Mouse (Mus musculus): ENCODE results near the gene Cdkn2c. TPM values are rescaled to one million over a fixed set of nuclear protein-coding genes. Genes with fewer than 3 reads are reported as not detected.
"Not testable (repeated sequence)": the region's sequence is repeated elsewhere in the genome, so short reads cannot be mapped to it uniquely, and the experiment has no call there.

The Cdkn2c gene
- 10 to 100 TPM; 13.9 to 17.8 TPM for total RNA-seq (2021)
- long read RNA-seq, experiment 1, transcript Cdkn2c-202 (3 exons, 2,471 nt): major isoform, 29 of 44 reads
- long read RNA-seq, experiment 1, transcript Cdkn2c-201 (2 exons, 1,106 nt): minor isoform, 15 of 44 reads
- long read RNA-seq, experiment 1, partial matches to known transcripts: 0 of 44 reads
- long read RNA-seq, experiment 1, other reads (novel, unspliced or antisense): 0 of 44 reads
- long read RNA-seq, experiment 2, transcript Cdkn2c-202 (3 exons, 2,471 nt): major isoform, 14 of 33 reads
- long read RNA-seq, experiment 2, transcript Cdkn2c-201 (2 exons, 1,106 nt): major isoform, 14 of 33 reads
- long read RNA-seq, experiment 2, partial matches to known transcripts: 1 of 33 reads
- long read RNA-seq, experiment 2, other reads (novel, unspliced or antisense): 4 of 33 reads

DNA sequence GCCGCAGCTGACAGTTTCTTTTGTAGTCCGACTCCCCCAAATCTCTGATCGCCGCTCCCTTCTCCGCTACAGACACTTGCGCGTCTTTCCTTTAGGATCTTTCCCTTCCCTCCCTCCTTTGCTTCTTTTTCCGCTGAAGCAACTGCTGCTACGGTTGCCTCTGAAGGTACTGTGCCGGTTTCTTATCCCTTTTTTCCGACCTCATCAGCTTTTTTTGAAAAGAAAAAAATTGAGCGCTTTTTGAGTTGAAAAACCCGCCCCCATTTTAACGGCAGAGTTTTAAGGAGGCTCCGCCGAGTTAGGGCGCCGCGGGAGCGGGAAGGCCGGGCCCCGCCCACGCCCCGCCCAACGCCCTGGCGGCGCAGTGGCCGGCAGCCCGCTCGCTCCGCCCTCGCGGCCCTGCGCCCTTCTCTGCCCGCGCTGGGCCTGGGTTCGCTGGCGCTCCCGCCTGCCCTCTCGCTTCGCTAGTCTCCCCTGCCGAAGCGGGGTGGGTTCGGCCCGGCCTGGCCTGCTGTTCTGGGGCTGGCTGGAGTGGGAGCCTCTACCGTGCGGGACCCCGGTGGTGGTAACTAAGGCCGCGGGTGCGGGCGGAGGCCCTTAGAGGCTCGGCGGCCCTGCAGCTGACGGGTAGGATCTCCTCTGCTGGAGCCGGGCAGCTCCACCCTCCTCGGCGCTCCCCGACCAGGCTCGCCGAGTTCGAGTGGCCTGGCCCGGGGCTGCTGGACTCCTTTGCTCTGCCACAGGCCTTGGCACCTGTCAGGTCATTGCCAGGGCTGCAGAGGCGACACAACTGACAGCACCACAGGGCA, at the start of gene Cdkn2c:
TSS of gene Cdkn2c (minus strand) at position 729 of the 809 bp plus-strand sequence.
- DNase-seq (ENCODE audit: low spot score): peak; percentile 87

DNA sequence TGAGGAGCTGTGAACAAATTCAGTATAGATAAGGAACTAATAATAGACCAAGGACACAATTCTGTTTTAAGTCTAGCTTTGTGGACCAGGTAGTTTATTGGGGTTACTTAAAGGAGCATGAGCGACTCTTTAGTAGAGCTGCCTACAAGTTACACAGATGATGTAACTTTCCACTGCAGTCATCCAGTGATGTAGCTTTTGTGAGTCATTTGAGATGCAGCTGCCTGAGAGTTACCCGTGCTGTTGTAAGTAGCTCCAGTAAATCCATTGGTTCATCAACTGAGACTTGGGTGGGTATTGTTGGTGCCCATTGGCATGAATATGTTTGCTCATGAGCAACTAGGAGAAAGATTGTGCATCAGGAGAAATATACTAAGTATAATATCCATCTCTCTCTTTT, 38.4 kb upstream of the Cdkn2c start:
- no peak for DNase-seq (ENCODE audit: low spot score)

DNA sequence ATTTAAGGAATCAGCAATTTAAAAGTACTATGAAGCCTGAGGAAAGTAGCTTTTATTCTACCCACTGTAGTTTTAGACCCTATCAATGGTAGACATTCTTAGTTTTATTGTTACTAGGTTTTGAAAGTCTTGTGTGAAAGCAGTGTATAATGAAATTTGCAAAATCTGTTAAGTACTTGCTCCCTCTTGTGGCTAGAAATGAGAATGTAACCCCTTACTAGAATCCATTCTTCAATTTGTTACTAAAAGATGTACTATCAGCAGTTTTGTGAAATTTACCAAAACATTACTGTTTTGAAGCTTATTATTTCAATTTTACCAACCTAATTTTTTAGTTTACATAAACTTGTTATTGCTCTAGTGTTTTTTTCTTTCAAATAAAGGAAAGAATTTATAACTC, 36.6 kb upstream of the Cdkn2c start:
- peak; percentile 29 for DNase-seq (ENCODE audit: low spot score)

DNA sequence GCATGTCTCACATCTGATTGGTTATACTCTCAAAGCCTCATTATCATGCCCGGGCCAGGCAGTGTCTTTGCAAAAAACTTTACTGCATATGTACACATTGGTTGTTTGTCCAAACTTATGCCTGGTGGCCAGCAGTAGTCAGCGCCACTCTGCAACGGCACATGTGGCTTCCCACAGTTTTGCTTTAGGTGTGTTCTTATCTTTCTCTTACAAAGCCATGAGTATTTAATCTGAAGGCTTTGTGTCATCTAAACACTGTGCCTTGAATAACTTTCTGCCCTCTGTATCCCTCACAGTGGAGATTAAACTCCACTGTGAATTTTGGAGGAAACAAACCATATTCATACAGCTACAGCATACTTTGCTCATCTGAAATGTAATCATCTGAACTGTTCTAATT, 33.7 kb upstream of the Cdkn2c start:
- not testable (repeated sequence) for DNase-seq (ENCODE audit: low spot score)

DNA sequence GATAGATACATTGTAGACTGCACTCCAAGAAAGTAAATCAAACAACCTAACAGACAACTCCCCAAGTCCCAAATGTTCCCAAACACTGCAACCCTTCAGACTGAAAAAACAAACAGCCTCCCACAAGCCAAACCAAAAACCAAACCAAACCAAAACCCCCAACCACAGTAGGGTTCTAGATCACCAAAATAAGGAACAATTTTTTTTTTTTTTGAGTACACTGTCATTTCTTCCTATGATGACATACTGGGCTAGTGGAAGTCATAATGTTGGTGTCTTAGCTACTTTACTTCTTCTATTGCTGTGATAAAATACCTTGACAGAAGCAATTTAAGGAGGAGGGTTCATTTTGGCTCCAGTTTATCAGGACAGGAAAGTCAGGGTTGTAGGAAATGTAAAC, 25.7 kb upstream of the Cdkn2c start:
- DNase-seq (ENCODE audit: low spot score): no peak

DNA sequence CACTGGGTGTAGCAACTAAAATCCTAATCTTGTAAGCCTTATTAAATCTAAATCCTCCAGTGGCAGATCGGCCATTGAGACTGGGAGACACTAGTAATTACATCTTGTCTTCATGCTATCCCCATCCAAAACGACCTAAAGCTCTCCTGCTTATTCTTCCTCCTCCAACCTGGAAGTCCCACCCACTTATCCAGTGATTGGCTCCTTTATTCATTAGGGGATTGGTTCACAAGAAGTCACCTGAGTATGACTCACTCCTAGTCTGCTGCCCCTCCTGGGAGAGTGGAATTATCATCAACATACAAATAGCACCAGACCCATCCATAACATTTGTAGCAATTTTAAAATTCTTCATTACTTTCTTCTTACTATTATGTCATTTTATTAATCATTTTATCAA, 16.6 kb upstream of the Cdkn2c start:
- no peak for DNase-seq (ENCODE audit: low spot score)

DNA sequence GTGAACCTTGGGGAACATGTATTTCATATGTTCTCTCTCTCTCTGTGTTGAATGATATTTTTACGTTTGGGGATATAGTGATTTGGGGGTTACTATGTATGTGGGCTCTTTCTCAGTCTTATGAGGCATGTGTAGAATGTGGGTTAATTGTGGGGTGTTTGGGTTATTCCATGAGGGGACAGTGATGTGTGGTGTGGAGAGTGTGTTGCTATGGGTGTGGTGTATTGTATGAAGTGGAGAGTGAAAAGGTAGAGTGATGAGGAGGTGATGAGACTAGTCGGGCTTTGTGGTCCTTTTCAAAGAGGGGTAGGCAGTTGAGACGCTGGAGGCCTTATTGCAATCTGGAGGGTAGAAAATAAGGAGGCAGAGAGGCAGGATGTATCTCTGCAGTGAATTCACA, 10.2 kb upstream of the Cdkn2c start:
- DNase-seq (ENCODE audit: low spot score): no peak

DNA sequence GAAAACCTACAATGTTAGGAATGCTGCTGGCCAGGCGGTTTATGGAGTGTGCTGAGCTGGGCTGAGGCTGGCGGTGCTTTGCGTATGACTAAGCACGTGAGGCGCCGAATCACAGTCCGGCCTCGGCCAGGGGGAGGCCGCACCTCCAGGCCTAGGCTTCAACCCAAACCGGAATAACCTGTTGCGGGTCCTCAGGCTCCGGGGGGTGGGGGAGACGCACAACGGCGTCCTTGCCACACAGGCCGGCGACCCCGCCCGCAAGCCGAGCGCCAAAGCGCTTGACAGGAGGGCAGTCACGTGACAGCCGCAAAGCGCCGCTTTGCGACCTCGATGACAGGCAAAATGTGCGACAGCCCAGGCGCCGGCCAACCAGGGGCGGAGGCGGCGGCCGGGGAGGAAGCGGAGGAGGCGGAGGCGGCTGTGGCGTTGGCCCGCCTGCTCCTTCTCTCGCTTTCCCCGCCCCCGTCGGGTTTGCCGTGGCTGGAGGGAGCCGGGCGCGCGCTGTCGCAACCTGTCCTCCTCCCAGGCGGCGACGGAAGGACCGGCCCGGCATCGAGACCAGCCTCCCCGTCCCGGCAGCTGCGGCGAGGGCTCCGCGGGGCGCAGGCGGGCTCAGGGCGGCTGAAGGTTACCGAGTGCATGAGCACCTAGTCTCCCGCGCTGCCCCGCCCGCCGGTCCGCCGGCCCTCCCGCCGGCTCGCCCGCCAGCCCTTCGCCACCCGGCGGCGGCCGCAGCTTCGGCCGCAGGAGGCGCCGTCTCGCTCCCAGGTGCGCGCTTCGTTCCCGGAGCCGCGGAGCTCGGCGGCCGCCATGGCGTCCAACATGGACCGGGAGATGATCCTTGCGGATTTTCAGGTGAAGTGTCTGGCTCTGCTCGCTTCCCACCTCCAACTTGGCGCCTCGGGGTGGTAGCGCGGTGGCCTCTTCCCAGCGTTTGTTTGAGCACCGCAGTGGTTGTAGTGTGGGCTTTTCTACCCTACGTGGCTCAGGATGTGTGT, 9.5 kb upstream of the Cdkn2c start, which contains the start of gene Faf1:
TSS of gene Faf1 (plus strand) at position 371 of the 998 bp plus-strand sequence.
- DNase-seq (ENCODE audit: low spot score): peak; percentile 97

DNA sequence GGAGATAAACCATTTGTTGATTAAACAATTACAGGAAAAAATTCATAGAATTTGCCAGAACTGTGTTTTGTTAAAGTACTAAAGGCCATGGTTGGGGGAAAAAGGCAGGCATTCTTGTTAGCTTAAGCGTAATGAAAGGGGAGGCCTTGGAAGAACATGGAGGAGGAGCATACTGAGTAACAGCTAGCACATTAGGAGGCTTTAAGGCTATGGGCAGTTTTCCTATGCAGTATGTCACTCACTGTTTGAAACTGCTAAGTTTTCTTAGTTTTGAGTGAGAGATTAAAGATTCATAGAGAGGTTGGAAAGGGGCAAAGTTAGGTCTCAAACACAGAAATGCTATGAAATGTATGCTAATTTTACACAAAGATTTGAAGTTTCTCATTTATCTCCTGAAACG, 7.1 kb upstream of the Cdkn2c start:
- no peak for DNase-seq (ENCODE audit: low spot score)

- no peak for DNase-seq (ENCODE audit: low spot score)
Observed at GRCm38 (mm10) chr4:109671941-109672340, 5.0 kb upstream of the Cdkn2c start.

GRCm38 (mm10) chr4:109670213-109670612, 3.2 kb upstream of the Cdkn2c start:
- DNase-seq (ENCODE audit: low spot score): no peak

GRCm38 (mm10) chr4:109667518-109667917, 529 bp upstream of the Cdkn2c start:
- no peak for DNase-seq (ENCODE audit: low spot score)

DNA sequence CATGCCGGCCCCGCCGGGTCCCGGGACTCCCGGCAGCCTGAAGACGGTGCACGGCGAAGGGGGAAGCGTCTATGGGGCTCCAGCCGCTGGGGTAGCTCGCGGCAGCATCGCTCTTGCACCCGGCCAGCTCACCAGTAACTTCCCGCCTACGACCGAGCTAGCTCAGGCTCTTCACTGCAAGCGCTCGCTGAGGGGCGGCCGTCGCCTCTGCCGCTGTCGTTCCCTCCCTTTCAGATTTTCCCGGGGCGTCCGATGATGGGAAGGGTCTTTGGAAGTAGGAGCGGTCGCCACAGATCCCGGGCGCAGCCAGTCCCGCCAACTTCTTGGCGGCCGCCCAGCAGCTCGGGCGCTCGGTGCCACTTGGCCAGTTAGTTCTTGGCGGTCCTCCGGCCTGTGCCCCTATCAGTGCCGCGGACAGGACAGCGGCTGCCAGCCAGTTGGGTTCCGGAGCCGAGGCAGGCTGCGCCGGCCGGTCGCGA, 968 bp downstream of the Cdkn2c start:
- peak; percentile 78 for DNase-seq (ENCODE audit: low spot score)

- DNase-seq (ENCODE audit: low spot score): peak; percentile 70
Observed at GRCm38 (mm10) chr4:109665101-109665981, 1.6 kb downstream of the Cdkn2c start.

GRCm38 (mm10) chr4:109664091-109664490, 2.9 kb downstream of the Cdkn2c start:
- DNase-seq (ENCODE audit: low spot score): no peak

- DNase-seq (ENCODE audit: low spot score): no peak
Observed at GRCm38 (mm10) chr4:109662271-109662670, 4.7 kb downstream of the Cdkn2c start.

DNA sequence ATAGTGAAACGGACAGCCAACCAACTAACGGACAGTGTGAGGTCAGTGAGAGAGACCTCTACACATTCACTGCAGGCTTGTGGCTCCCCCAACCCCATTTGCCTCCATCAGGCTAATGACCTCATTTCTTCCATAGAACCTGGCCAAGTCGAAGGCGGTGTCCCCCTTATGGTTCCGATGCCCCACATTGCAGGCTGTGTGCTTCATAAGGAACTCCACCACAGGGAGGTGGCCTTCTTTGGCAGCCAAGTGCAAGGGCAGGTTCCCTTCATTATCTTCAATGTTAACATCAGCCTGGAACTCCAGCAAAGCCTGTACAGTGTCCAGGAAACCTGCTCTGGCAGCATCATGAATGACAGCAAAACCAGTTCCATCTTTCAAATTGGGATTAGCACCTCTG, 5.8 kb downstream of the Cdkn2c start:
- DNase-seq (ENCODE audit: low spot score): no peak

DNA sequence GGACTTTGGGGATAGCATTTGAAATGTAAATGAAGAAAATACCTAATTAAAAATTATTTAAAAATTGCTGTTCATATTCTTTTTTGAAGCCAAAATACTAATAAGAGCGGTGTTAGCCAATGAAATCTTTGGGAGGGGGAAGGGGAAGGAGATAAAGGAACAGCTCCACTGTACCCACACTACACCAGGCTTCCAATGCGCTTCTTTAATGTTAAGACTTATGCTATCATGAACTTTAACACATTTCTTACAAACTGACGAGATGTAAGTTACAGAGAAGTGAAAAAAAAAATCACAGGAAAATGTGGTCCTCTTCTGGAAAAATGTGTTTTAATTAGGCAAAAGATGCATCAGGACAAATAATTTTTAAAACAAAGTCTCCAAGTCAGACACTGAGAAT, 6.4 kb downstream of the Cdkn2c start:
- DNase-seq (ENCODE audit: low spot score): no peak

- no peak for DNase-seq (ENCODE audit: low spot score)
Observed at GRCm38 (mm10) chr4:109659571-109659970, 7.4 kb downstream of the Cdkn2c start.

DNA sequence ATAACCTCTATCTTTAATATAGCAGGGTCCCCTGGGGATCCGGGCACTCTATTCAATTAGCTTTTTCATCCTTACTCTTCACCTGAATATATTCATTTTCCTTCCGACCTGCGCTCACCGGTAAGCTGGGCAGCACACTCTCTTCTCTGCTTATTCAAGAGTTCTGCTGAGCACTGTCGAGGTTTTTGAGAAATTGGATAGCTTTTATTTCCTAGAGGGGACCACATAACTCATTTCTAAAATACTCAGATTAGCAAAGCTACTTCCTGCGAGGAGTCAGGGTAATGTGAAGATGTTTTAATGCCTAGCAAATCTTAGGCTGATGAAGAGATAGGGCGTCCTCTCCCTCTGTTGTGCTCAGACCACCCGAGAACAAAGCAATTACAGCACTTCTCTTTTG, 8.2 kb downstream of the Cdkn2c start:
- DNase-seq (ENCODE audit: low spot score): no peak

Measured in gastrocnemius, adult 18-20 months (tissue).